In the genomic region with DNA sequence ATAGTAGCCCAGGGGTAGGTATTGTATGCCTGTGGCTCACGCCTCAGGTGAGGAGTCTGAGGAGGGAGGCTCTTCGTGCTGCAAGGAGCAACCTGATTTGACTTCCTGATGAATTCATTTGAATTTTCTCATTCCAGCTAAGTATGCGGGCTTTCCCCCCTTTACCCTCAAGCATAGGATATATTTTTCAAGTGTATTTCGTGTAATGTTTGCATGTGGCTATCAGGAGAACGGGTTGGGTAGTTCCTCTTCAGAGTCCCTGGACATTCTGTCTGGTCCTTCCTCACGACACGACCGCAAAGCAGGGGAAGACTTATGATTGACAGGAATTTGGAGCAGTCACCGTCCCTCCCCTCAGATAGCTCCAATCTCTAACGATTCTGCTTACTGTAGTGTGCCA, we compare ENCODE assay signal across 20 mouse cellular contexts.
"Had no signal": no experiment of that assay in that cellular context is flagged by ENCODE, and none has a peak within 500 bp of the region (broad histone marks: within the 10 kb centered on the region; RNA-seq: fewer than 3 reads in every experiment).

No protein-coding gene starts in this region.

- H3K4me3 ChIP-seq: liver, embryonic 13.5 days; liver, embryonic 15.5 days; lung, embryonic 15.5 days; megakaryocyte, embryonic 14.5 days; myocyte; neural tube, embryonic 12.5 days; stomach, embryonic 15.5 days had no signal

- H3K27me3 ChIP-seq: lung, embryonic 15.5 days; neural tube, embryonic 12.5 days had no signal

- H3K9ac ChIP-seq: liver, embryonic 13.5 days; liver, embryonic 15.5 days; liver, postnatal 0 days; lung, embryonic 15.5 days; neural tube, embryonic 12.5 days; stomach, embryonic 15.5 days had no signal

- DNase-seq: liver; liver, embryonic 13.5 days; liver, postnatal 0 days; lung, adult 2 months; lung, postnatal 14 days; lung, postnatal 36 days; right cerebral cortex, postnatal 14 days; thymus, adult 2 months; thymus, postnatal 14 days; thymus, postnatal 36 days had no signal

- H3K4me1 ChIP-seq: liver, embryonic 13.5 days; liver, embryonic 15.5 days; megakaryocyte, embryonic 14.5 days; neural tube, embryonic 12.5 days; stomach, embryonic 15.5 days had no signal

- H3K27ac ChIP-seq: liver, embryonic 13.5 days; liver, embryonic 15.5 days; lung, embryonic 15.5 days; macrophage; neural tube, embryonic 12.5 days; stomach, embryonic 15.5 days; stomach, postnatal 0 days had no signal

- H3K4me2 ChIP-seq: liver, embryonic 11.5 days; liver, embryonic 13.5 days; liver, embryonic 15.5 days; lung, embryonic 15.5 days; neural tube, embryonic 12.5 days; stomach, embryonic 15.5 days had no signal

- ATAC-seq: liver, postnatal 0 days; lung, postnatal 0 days had no signal

- H3K36me3 ChIP-seq: liver, embryonic 13.5 days; liver, embryonic 15.5 days; neural tube, embryonic 12.5 days; stomach, embryonic 15.5 days had no signal

- H3K9me3 ChIP-seq: liver, embryonic 13.5 days; liver, embryonic 15.5 days; lung, embryonic 15.5 days; neural tube, embryonic 12.5 days; stomach, embryonic 15.5 days had no signal
